ENCODE assay signal across 8 mouse cellular contexts in genomic region chr12:69363899-69364762, GRCm38 (mm10). TPM values are rescaled to one million over a fixed set of nuclear protein-coding genes. Genes with fewer than 3 reads are reported as not detected.
A peak's percentile ranks its signal among the peaks of the same experiment; 100 is the strongest.
DNase-seq lines count a peak whose midpoint lies in the region; ATAC-seq and TF ChIP-seq lines count a peak whose summit lies in the region.

No protein-coding gene starts in this region.

- ATAC-seq in embryonic facial prominence, embryonic 11.5 days (replicated peaks; ENCODE audit: insufficient number of reproducible peaks, low FRiP score, low TSS enrichment, low read depth), result no peak; the same call in 1 of the 2 replicates
- peak; percentile 49; the same call in 1 of the 2 replicates for ATAC-seq in limb, embryonic 15.5 days (ENCODE audit: insufficient number of reproducible peaks, low FRiP score, low TSS enrichment, low read depth)
- ATAC-seq in midbrain, embryonic 15.5 days (replicated peaks), result no peak

- no peaks in the 10 kb centered on the region for H3K4me1 ChIP-seq in embryonic facial prominence, embryonic 11.5 days (ENCODE audit: control insufficient read depth, insufficient read depth, low read length)
- H3K4me1 ChIP-seq in heart, adult 2 months (ENCODE audit: control insufficient read depth, insufficient read depth, low read length), result peaks cover 3% of the 10 kb centered on the region
- H3K4me1 ChIP-seq in limb, embryonic 15.5 days, result peaks cover 15% of the 10 kb centered on the region
- peaks cover 22% of the 10 kb centered on the region for H3K4me1 ChIP-seq in midbrain, embryonic 15.5 days

- no peaks in the 10 kb centered on the region for H3K9me3 ChIP-seq in embryonic facial prominence, embryonic 11.5 days (replicated peaks; ENCODE audit: control insufficient read depth, low read length)
- H3K9me3 ChIP-seq in limb, embryonic 15.5 days, result no peaks in the 10 kb centered on the region
- no peaks in the 10 kb centered on the region for H3K9me3 ChIP-seq in midbrain, embryonic 15.5 days

- peak; percentile 74 for DNase-seq in 3T3-L1 (ENCODE audit: low read depth, low spot score)
- peak; percentile 87 for DNase-seq in adrenal gland, postnatal 25 days
- peak; percentile 79 for DNase-seq in embryonic facial prominence, embryonic 11.5 days (ENCODE audit: low spot score)
- DNase-seq in heart, adult 2 months, result peak; percentile 88
- DNase-seq in kidney, adult 18-20 months, result peak; percentile 87
- DNase-seq in spleen, adult 18-20 months, result peak; percentile 72 to 86

- peak; percentile 98 for TF ChIP-seq POLR2A in heart, adult 2 months (IDR thresholded peaks at IDR 0.05; ENCODE audit: insufficient read depth, low read depth, low read length)

- 5% methylated on average over 32 of the region's 32 CpGs for WGBS in embryonic facial prominence, embryonic 11.5 days
- WGBS in heart, adult 2 months, result 4% methylated on average over 31 of the region's 32 CpGs
- WGBS in limb, embryonic 15.5 days, result 3% methylated on average over 32 of the region's 32 CpGs
- 4% methylated on average over 32 of the region's 32 CpGs for WGBS in midbrain, embryonic 15.5 days

- peak overlapping the region; percentile 71 for H3K9ac ChIP-seq in embryonic facial prominence, embryonic 11.5 days (replicated peaks; ENCODE audit: low read length)
- H3K9ac ChIP-seq in heart, adult 2 months (ENCODE audit: low read depth, low read length), result peak overlapping the region; percentile 86
- H3K9ac ChIP-seq in limb, embryonic 15.5 days, result peak overlapping the region; percentile 33
- peak overlapping the region; percentile 45 for H3K9ac ChIP-seq in midbrain, embryonic 15.5 days

- H3K36me3 ChIP-seq in embryonic facial prominence, embryonic 11.5 days (replicated peaks; ENCODE audit: control insufficient read depth, insufficient read depth, low read depth, low read length), result no peaks in the 10 kb centered on the region
- H3K36me3 ChIP-seq in heart, adult 2 months (ENCODE audit: control insufficient read depth, insufficient read depth, low read length), result no peaks in the 10 kb centered on the region
- no peaks in the 10 kb centered on the region for H3K36me3 ChIP-seq in limb, embryonic 15.5 days
- no peaks in the 10 kb centered on the region for H3K36me3 ChIP-seq in midbrain, embryonic 15.5 days (replicated peaks)

- intact Hi-C loops in heart, adult 2 months (cut with DNase I), result loop anchor here (2.0 to 10.0 kb wide), 4 partner anchors 137 to 531 kb away; partner anchors contain the start of genes Atl1, Map4k5 and Sos2

- TF ChIP-seq EP300 in heart, adult 2 months (IDR thresholded peaks at IDR 0.05; ENCODE audit: insufficient read depth, low read depth, low read length), result peak; percentile 54; the same call in 1 of the 2 replicates

- TF ChIP-seq CTCF in heart, adult 2 months (IDR thresholded peaks at IDR 0.05), result peak; percentile 51

- H3K4me3 ChIP-seq in embryonic facial prominence, embryonic 11.5 days (ENCODE audit: low read depth, low read length), result peak overlapping the region; percentile 52
- peak overlapping the region; percentile 59 for H3K4me3 ChIP-seq in heart, adult 2 months
- peak overlapping the region; percentile 52 for H3K4me3 ChIP-seq in limb, embryonic 15.5 days
- peak overlapping the region; percentile 48 for H3K4me3 ChIP-seq in midbrain, embryonic 15.5 days

- H3K79me2 ChIP-seq in heart, adult 2 months (replicated peaks; ENCODE audit: control insufficient read depth, insufficient read depth, low read length), result no peaks in the 10 kb centered on the region

- H3K27me3 ChIP-seq in embryonic facial prominence, embryonic 11.5 days (ENCODE audit: control insufficient read depth, insufficient read depth, low read length), result no peaks in the 10 kb centered on the region
- H3K27me3 ChIP-seq in heart, adult 2 months (ENCODE audit: control insufficient read depth, insufficient read depth, low read length), result no peaks in the 10 kb centered on the region
- no peaks in the 10 kb centered on the region for H3K27me3 ChIP-seq in limb, embryonic 15.5 days
- no peaks in the 10 kb centered on the region for H3K27me3 ChIP-seq in midbrain, embryonic 15.5 days (replicated peaks)

- H3K4me2 ChIP-seq in embryonic facial prominence, embryonic 11.5 days (ENCODE audit: low read depth, low read length), result peak overlapping the region; percentile 68
- H3K4me2 ChIP-seq in limb, embryonic 15.5 days, result peak overlapping the region; percentile 58
- peak overlapping the region; percentile 90 for H3K4me2 ChIP-seq in midbrain, embryonic 15.5 days

- H3K27ac ChIP-seq in embryonic facial prominence, embryonic 11.5 days (replicated peaks; ENCODE audit: low read depth, low read length), result peak overlapping the region; percentile 65; the same call in 1 of the 2 replicates
- peak overlapping the region; percentile 92 for H3K27ac ChIP-seq in heart, adult 2 months
- peak overlapping the region; percentile 88 for H3K27ac ChIP-seq in limb, embryonic 15.5 days
- peak overlapping the region; percentile 40; the same call in 1 of the 2 replicates for H3K27ac ChIP-seq in midbrain, embryonic 15.5 days

RNA-seq across cellular contexts. Expression of gene Nemf, which starts 7.2 kb away (rescaled TPM):
- 41.7 and 47.0 TPM in 2 replicates for total RNA-seq in adrenal gland, postnatal 25 days (2021)
- 77.4 and 89.8 TPM in 2 replicates for polyA plus RNA-seq in embryonic facial prominence, embryonic 11.5 days (2014; fragmentation: Nextera tagmentation; extraction: Ambion mirVana)
- total RNA-seq in heart, adult 2 months (2021), result 10 to 100 TPM; 21.9 to 22.7 TPM
- 3.8 and 10.5 TPM in 2 replicates for polyA plus RNA-seq in heart, adult 2 months (2012; rRNA removed)
- 84.7 and 88.7 TPM in 2 replicates for polyA plus RNA-seq in limb, embryonic 15.5 days (2015; fragmentation: Nextera tagmentation; extraction: Ambion mirVana)
- 87.0 and 93.6 TPM in 2 replicates for polyA plus RNA-seq in midbrain, embryonic 15.5 days (2015; fragmentation: Nextera tagmentation; extraction: Ambion mirVana)

RNA-seq across cellular contexts. Expression of gene Arf6, which starts 7.8 kb away (rescaled TPM):
- total RNA-seq in adrenal gland, postnatal 25 days (2021), result 112 and 118 TPM in 2 replicates
- 53.7 and 56.4 TPM in 2 replicates for polyA plus RNA-seq in embryonic facial prominence, embryonic 11.5 days (2014; fragmentation: Nextera tagmentation; extraction: Ambion mirVana)
- 10 to 100 TPM; 35.0 to 38.7 TPM for total RNA-seq in heart, adult 2 months (2021)
- 30.3 and 32.9 TPM in 2 replicates for polyA plus RNA-seq in heart, adult 2 months (2012; rRNA removed)
- 59.8 and 73.7 TPM in 2 replicates for polyA plus RNA-seq in limb, embryonic 15.5 days (2015; fragmentation: Nextera tagmentation; extraction: Ambion mirVana)
- polyA plus RNA-seq in midbrain, embryonic 15.5 days (2015; fragmentation: Nextera tagmentation; extraction: Ambion mirVana), result 25.9 and 27.3 TPM in 2 replicates

RNA-seq across cellular contexts. Expression of gene Gm9887, which starts 8.1 kb away (rescaled TPM):
- total RNA-seq in adrenal gland, postnatal 25 days (2021), result 1.5 TPM in 1 of 2 replicates, not detected in the other
- polyA plus RNA-seq in embryonic facial prominence, embryonic 11.5 days (2014; fragmentation: Nextera tagmentation; extraction: Ambion mirVana), result 1.0 and 1.9 TPM in 2 replicates
- under 1 TPM; 0.39 to 0.84 TPM for total RNA-seq in heart, adult 2 months (2021)
- 0.80 TPM in 1 of 2 replicates, not detected in the other for polyA plus RNA-seq in heart, adult 2 months (2012; rRNA removed)
- polyA plus RNA-seq in limb, embryonic 15.5 days (2015; fragmentation: Nextera tagmentation; extraction: Ambion mirVana), result 1.8 and 2.4 TPM in 2 replicates
- 0.63 and 1.0 TPM in 2 replicates for polyA plus RNA-seq in midbrain, embryonic 15.5 days (2015; fragmentation: Nextera tagmentation; extraction: Ambion mirVana)

Comparison
In these comparisons a context has a peak if more than half of its experiments do, and no peak if none do; other contexts are left out.
1. H3K27ac ChIP-seq: peak in every context shown above with its lines; median percentile 92 in heart, adult 2 months; 88 in limb, embryonic 15.5 days; 65 in embryonic facial prominence, embryonic 11.5 days; 40 in midbrain, embryonic 15.5 days.
2. H3K9ac ChIP-seq: peak in every context shown above with its lines; median percentile 86 in heart, adult 2 months; 71 in embryonic facial prominence, embryonic 11.5 days; 45 in midbrain, embryonic 15.5 days; 33 in limb, embryonic 15.5 days.